Mouse (Mus musculus) left cerebral cortex, postnatal 14 days (tissue): ENCODE results near the gene Pex5l. TPM values are rescaled to one million over a fixed set of nuclear protein-coding genes. Genes with fewer than 3 reads are reported as not detected.
A peak's percentile ranks its signal among the peaks of the same experiment; 100 is the strongest.

Source experiments
- DNase-seq, 2 experiments: peaks; one replicate each; pipeline ENCODE4 v3.0.0; 2021 to 2022; ENCODE audit warnings: low spot score in 2 of 2, mixed read lengths in 1 of 2
- intact Hi-C: fragments of 180-260 bp; cut with DNase I; formaldehyde crosslinking; loops from one replicate; pipeline ENCODE4 v1.15.1; 2025
- total RNA-seq, 2 experiments: library from RNA; stranded (reverse); gene quantifications; 2 replicates each; pipeline ENCODE4 v1.2.3; 2021

The Pex5l gene
- total RNA-seq, 2 experiments from 2014 or later: 178 to 182 TPM

- DNase-seq: no peak
- intact Hi-C loops: no loop called here
Measured at GRCm38 (mm10) chr3:33073905-33074265, 69.2 kb downstream of the Pex5l start.

DNA sequence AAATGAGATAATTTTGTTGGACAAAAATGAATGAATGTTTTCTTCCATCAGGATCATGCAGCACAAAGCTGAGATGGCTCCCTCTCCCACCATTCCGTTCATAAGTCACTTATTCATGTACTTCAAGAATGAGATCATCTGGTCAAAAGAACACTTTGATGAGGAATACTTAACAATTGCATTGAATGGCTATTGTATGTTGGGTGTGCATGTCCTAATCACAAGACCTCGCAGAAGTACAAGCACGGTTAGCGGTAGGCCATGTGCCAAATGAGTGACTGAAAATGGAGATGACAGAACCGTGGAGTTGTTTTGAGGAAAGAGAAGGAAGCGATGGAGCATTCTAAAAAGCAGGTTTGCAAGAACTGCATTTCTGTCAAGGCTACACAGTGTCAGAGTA lies 72.3 kb downstream of the Pex5l start:
- DNase-seq: no peak
- intact Hi-C loops: no loop called here

DNA sequence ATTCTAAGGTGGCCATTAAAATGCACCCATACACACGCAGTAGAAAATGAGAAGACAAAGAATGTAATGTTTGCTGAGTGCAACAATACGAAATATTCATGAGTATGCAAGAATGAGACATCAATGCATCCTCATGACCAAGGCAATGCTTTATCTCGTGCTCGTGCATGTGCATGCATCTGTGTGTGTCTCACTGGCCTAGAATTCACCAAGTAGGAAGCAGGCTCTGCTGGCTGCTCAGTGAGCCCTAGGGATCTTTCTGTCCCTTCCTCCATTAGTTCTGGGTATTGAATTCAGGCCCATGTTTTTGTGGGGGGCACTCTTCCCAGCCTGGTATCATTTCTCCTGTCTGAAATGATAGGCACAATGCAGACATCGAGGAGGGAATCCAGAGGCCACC lies 74.9 kb downstream of the Pex5l start:
- intact Hi-C loops: no loop called here
- no peak for DNase-seq

- intact Hi-C loops: no loop called here
Measured at GRCm38 (mm10) chr3:33063590-33063989, 79.5 kb downstream of the Pex5l start.

GRCm38 (mm10) chr3:33061428-33061827 lies 81.6 kb downstream of the Pex5l start:
- intact Hi-C loops: no loop called here
- no peak for DNase-seq

More at GRCm38 (mm10) chr3:33063590-33063989, 79.5 kb downstream of the Pex5l start:
- DNase-seq: no peak

DNA sequence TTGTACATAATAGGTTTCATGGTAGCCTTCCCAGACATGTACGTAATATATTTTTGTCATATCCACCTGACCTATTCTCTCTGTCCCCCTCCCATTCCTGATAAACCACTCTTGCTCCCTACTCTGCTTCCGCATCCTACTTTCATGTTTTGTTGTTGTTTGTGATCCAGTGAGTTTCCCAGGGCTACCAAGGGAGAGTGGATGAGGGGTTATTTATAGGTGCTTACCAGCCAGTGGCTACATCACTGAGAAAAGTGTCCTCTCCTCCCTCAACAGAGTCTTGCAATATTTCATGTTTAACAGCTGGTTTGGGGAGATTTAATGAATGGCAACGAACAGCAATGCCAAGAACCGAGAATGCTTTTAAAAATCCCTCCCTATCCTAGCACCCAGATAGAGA lies 82.0 kb downstream of the Pex5l start:
- intact Hi-C loops: no loop called here
- no peak for DNase-seq

DNA sequence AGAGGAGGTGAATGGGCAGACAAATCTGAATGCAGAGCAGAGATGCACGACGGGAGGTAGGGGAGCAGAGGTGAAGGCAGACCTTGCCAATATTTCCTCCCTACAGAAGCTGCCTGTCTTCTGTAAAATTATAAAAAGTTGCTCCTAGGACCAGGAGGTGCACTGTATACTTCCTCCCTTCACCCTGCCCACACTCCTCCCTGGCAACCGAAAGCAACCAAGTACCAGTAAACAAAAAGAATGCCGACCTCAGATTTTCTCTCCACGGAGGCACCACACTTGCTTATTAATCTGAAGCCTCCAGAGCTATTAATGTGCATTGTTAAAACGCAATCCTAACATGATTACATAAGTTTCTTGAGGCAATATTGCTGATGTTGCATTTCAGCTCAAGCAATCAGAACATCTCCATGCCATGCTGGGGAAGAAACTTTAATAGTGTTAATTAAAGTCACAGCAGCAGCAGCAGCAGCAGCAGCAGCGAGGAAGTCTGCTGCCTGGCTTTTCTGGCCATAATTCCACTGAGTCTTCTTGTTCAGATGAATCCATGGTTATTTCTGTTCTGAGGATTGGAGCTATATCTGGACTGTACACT lies 82.6 kb downstream of the Pex5l start:
- intact Hi-C loops: no loop called here

DNA sequence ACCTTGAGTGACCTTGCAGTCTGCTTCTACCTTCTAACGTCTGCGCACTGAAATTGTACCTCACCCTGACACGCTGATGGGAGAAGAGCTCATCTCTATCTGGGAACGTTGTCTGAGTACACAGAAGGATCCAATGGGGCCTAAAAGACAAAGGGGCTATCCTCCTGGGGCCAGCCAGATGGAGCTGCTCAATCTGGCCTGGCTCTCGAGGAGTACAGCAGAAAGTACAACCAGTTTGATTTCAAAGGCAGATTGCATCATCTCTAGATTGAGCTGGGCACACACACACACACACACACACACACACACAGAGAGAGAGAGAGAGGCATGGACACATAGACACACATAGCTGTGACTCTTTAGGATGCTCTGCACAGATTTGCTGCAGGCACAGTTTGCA lies 94.7 kb downstream of the Pex5l start:
- intact Hi-C loops: loop anchor here (10.0 kb wide), 1 partner anchor 746 kb away; the partner anchor contains the start of gene Ttc14

More for the DNA sequence above, 82.6 kb downstream of the Pex5l start:
- no peak for DNase-seq

GRCm38 (mm10) chr3:33044799-33045106 lies 98.3 kb downstream of the Pex5l start:
- intact Hi-C loops: loop anchor here (1.0 to 10.0 kb wide), 2 partner anchors 98 to 750 kb away; partner anchors contain the start of gene Ttc14
- DNase-seq: no peak

More for the DNA sequence above, 94.7 kb downstream of the Pex5l start:
- no peak for DNase-seq

GRCm38 (mm10) chr3:33043896-33044798 lies 98.9 kb downstream of the Pex5l start:
- intact Hi-C loops: loop anchor here (1.0 to 10.0 kb wide), 2 partner anchors 98 to 751 kb away; partner anchors contain the start of gene Ttc14

DNA sequence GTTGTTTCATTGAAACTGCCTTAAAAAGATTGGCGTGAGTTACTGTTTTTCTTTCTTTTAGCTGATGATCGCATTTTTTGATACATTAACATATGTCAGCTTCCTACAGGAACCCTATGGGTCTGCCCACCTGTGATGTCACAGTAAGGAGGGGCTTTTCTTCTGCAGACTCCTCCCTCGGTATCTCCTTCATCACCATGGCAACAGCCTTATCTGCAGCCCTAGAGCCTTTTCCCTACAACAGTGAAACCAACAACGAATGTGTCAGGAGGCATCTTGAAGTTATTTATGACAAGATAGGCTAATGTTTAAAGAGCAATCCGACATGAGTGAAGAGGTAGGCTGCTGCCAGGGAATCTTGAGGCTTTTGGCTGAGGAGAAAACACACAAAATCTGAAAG lies 118.5 kb downstream of the Pex5l start:
- intact Hi-C loops: no loop called here
- no peak for DNase-seq

More at GRCm38 (mm10) chr3:33043896-33044798, 98.9 kb downstream of the Pex5l start:
- peak; percentile 48 to 60 for DNase-seq

- intact Hi-C loops: no loop called here
Measured at GRCm38 (mm10) chr3:33003901-33004300, 139.1 kb downstream of the Pex5l start.

DNA sequence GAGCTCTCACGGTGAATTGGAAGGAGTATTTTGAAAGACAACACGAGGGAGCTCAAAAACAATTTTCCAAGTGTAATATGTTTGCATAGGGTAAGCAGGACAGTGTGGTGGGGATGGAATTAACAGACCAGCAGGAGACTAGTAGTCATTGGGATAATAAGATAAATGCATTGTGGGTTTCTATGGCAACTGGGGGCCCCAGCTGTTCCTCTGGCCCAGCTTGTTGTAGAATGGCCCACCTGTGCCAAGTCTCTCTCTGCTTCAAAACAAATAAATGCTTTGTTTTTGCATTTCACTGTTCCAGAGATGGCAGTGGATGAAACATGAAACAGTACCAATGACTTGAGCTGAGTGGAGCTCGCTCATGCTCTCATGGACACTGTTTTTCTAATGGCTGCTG lies 141.3 kb downstream of the Pex5l start:
- no peak for DNase-seq
- intact Hi-C loops: no loop called here

More at GRCm38 (mm10) chr3:33003901-33004300, 139.1 kb downstream of the Pex5l start:
- DNase-seq: no peak

DNA sequence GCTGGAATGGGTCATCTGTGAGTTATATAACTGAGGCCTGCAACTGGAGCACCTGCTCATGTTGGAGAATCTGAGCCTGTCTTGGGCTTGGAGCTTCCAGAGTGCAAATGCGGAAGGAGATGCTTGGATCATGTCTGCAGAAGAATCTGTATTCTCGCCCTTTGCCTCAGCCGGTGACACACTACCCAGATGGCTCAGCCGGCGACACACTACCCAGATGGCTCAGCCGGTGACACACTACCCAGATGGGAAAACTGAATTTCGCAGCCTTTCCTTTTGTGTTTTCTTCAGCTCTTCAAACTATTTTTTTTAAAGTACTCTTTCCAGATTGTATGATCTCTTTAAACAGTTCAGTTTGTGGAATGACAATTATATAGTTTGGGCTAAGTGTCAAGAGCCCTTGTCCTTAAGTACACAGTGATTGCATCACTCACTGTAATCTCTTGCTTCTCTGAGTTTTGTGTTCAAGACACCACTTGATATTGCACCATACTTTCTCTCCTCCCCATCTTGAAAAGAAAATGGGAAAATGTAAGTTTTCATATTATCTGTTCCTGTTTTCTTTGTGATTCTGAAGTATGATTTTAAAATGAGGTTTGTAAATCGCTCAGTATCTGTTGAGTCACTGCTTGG lies 142.5 kb downstream of the Pex5l start:
- no peak for DNase-seq
- intact Hi-C loops: no loop called here

GRCm38 (mm10) chr3:32991713-32992575 lies 151.1 kb downstream of the Pex5l start:
- intact Hi-C loops: no loop called here
- DNase-seq: no peak

GRCm38 (mm10) chr3:32987806-32988205 lies 155.2 kb downstream of the Pex5l start:
- no peak for DNase-seq
- intact Hi-C loops: no loop called here

DNA sequence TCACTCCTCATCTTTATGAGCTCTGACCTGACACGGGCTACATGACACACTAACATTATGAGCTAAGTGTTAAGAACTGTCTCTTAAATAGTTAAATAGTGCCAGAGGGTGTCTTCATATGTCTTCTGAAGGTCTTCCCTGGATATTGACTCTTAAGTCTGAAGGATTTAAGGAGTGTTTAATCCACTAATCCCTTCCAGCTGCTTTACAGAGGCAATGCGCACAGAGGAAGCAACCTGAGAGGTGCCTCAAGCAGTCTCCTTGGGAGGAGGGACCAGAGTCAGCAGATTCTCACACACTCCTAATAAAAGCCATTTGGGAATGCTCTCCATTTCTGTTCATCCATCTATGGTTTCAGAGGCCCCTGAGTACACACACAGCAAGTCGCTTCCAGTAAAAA lies 157.9 kb downstream of the Pex5l start:
- intact Hi-C loops: no loop called here
- no peak for DNase-seq

- intact Hi-C loops: no loop called here
- no peak for DNase-seq
Measured at GRCm38 (mm10) chr3:32979981-32980380, 163.1 kb downstream of the Pex5l start.

GRCm38 (mm10) chr3:32979238-32979637 lies 163.8 kb downstream of the Pex5l start:
- intact Hi-C loops: no loop called here
- DNase-seq: no peak
